Mouse (Mus musculus): ENCODE measurements around the gene Tectb. TPM values are rescaled to one million over a fixed set of nuclear protein-coding genes. Genes with fewer than 3 reads are reported as not detected.

Tectb gene
- polyA plus RNA-seq, 2 experiments: 0.01 to 0.23 TPM

DNA sequence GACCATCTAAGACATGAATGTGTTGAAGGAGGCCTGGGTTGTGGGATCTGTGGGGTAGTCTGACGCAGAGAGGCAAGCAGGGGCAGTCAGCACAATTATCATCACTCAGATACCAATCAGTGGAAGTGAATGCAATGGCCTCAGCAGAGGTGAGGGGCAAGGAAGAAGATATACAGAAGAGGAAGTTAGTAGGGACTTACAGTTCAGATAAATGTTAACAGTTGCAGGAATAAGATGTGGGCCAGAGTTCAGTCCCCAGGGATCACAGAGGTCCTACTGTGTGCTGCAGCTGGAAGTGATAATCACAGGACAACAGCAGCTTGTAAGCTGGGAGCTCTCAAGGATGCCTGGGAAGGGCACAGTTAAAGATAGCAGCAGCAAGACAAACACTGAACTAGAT is 16.4 kb upstream of the Tectb start:
- no peak for ATAC-seq (ENCODE audit: insufficient read depth)
- H3K36me3 ChIP-seq (replicated peaks; ENCODE audit: control insufficient read depth, insufficient read depth, low read depth): no peaks in the 10 kb centered on the region
- WGBS (ENCODE audit: insufficient replicate concordance): 24% methylated on average over 1 of the region's 1 CpGs
- no peak overlapping the region for H3K9ac ChIP-seq (replicated peaks)
- H3K9me3 ChIP-seq (ENCODE audit: control insufficient read depth, low read length): no peaks in the 10 kb centered on the region
- H3K4me1 ChIP-seq (replicated peaks; ENCODE audit: control insufficient read depth in 2 of 2, insufficient read depth in 2 of 2, low read length in 1 of 2): peaks cover 0 to 3% of the 10 kb centered on the region in 2 experiments; a peak in 1 of 4 replicates
- TF ChIP-seq CTCF (IDR thresholded peaks at IDR 0.05; ENCODE audit: low read depth): no peak
- no peak for TF ChIP-seq EP300 (IDR thresholded peaks at IDR 0.05; ENCODE audit: low read depth)
- H3K4me3 ChIP-seq (ENCODE audit: insufficient read depth in 1 of 2, low read depth in 2 of 2, low read length in 2 of 2): no peak overlapping the region
- DNase-seq (ENCODE audit: low read depth in 3 of 3, low spot score in 3 of 3): no peak
- no peaks in the 10 kb centered on the region for H3K27me3 ChIP-seq (ENCODE audit: control insufficient read depth, insufficient read depth, low read length)
- H3K27ac ChIP-seq: no peak overlapping the region
- no peak overlapping the region for H3K4me2 ChIP-seq (ENCODE audit: low read depth)

DNA sequence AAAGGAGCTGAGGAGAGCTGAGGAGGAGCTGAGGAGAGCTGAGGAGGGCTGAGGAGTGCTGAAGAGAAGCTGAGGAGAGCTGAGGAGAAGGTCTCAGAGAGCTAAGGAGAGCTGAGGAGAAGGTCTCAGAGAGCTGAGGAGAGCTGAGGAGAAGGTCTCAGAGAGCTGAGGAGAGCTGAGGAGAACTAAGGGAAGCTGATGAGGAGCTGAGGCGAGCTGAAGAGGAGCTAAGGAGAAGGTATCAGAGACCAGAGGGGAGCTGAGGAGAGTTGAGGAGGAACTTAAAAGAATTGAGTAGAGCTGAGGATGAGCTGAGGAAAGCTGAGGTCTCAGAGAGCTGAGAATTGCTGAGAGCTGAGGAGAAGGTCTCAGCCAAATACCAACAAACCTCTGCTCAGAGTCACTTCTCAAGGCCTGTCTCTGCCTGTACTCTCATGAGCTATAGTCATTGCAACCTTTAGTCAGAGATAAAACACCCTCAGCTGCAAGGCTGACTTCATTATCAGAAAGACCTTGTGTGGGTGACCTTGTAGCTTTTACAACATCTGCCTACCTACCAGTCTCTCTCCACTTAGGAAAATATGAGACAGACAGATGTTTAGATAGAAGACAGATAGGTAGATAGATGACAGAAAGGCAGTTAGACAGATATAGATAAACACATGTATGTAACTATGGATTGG is 15.2 kb upstream of the Tectb start:
- Histone ChIP-seq H3K4me3 (ENCODE audit: insufficient read depth in 1 of 2, low read depth in 2 of 2, low read length in 2 of 2) (no peak overlapping the region), H3K36me3 (replicated peaks; ENCODE audit: control insufficient read depth, insufficient read depth, low read depth) (no peaks in the 10 kb centered on the region), H3K4me2 (ENCODE audit: low read depth) (no peak overlapping the region), H3K27me3 (ENCODE audit: control insufficient read depth, insufficient read depth, low read length) (no peaks in the 10 kb centered on the region), H3K4me1 (replicated peaks; ENCODE audit: control insufficient read depth in 2 of 2, insufficient read depth in 2 of 2, low read length in 1 of 2) (peaks cover 0 to 3% of the 10 kb centered on the region in 2 experiments; a peak in 1 of 4 replicates), H3K9me3 (ENCODE audit: control insufficient read depth, low read length) (no peaks in the 10 kb centered on the region; the same call in 1 of the 2 replicates), H3K27ac (no peak overlapping the region), H3K9ac (replicated peaks) (no peak overlapping the region)
- ATAC-seq (ENCODE audit: insufficient read depth) (no peak), DNase-seq (ENCODE audit: low read depth in 3 of 3, low spot score in 3 of 3) (no peak)
- 47% methylated on average over 1 of the region's 1 CpGs for WGBS (ENCODE audit: insufficient replicate concordance)
- TF ChIP-seq EP300 (IDR thresholded peaks at IDR 0.05; ENCODE audit: low read depth): no peak
- no peak for TF ChIP-seq CTCF (IDR thresholded peaks at IDR 0.05; ENCODE audit: low read depth)

- Histone ChIP-seq H3K27ac (no peak overlapping the region), H3K4me2 (ENCODE audit: low read depth) (no peak overlapping the region), H3K36me3 (replicated peaks; ENCODE audit: control insufficient read depth, insufficient read depth, low read depth) (no peaks in the 10 kb centered on the region), H3K4me1 (replicated peaks; ENCODE audit: control insufficient read depth in 2 of 2, insufficient read depth in 2 of 2, low read length in 1 of 2) (peaks cover 0 to 3% of the 10 kb centered on the region in 2 experiments; a peak in 1 of 4 replicates), H3K9ac (replicated peaks) (no peak overlapping the region), H3K9me3 (ENCODE audit: control insufficient read depth, low read length) (no peaks in the 10 kb centered on the region; the same call in 1 of the 2 replicates), H3K4me3 (ENCODE audit: insufficient read depth in 1 of 2, low read depth in 2 of 2, low read length in 2 of 2) (no peak overlapping the region), H3K27me3 (ENCODE audit: control insufficient read depth, insufficient read depth, low read length) (no peaks in the 10 kb centered on the region)
- WGBS (ENCODE audit: insufficient replicate concordance): 56% methylated on average over 4 of the region's 4 CpGs
- DNase-seq (ENCODE audit: low read depth in 3 of 3, low spot score in 3 of 3) (no peak), ATAC-seq (ENCODE audit: insufficient read depth) (no peak)
- no peak for TF ChIP-seq EP300 (IDR thresholded peaks at IDR 0.05; ENCODE audit: low read depth)
- TF ChIP-seq CTCF (IDR thresholded peaks at IDR 0.05; ENCODE audit: low read depth): no peak
Measured at GRCm38 (mm10) chr19:55165954-55166353, 14.6 kb upstream of the Tectb start.

DNA sequence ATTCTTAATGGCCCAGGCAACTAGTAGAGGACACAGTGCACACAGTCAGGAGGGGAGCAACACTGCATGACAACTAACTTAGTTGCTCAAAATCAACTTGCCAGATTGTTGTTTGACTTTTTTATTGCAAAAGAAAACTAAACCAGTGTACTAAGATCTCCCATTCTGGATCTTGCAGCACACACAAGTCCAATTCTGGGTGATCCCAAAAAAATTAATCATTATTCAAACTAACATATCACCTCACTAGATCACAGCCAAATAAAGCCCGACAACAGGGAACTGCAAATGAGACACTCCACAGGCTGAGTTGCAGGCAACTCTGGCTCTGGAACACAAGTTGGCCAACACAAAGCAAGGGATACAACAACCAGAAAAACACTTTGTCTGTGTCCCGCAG is 13.8 kb upstream of the Tectb start:
- 56% methylated on average over 2 of the region's 2 CpGs for WGBS (ENCODE audit: insufficient replicate concordance)
- TF ChIP-seq CTCF (IDR thresholded peaks at IDR 0.05; ENCODE audit: low read depth) (no peak), EP300 (IDR thresholded peaks at IDR 0.05; ENCODE audit: low read depth) (no peak)
- DNase-seq (ENCODE audit: low read depth in 3 of 3, low spot score in 3 of 3) (no peak), ATAC-seq (ENCODE audit: insufficient read depth) (no peak)
- H3K36me3 ChIP-seq (replicated peaks; ENCODE audit: control insufficient read depth, insufficient read depth, low read depth): no peaks in the 10 kb centered on the region
- H3K4me1 ChIP-seq (replicated peaks; ENCODE audit: control insufficient read depth in 2 of 2, insufficient read depth in 2 of 2, low read length in 1 of 2): peaks cover 0 to 3% of the 10 kb centered on the region in 2 experiments; a peak in 1 of 4 replicates
- H3K9ac ChIP-seq (replicated peaks): no peak overlapping the region
- no peak overlapping the region for H3K27ac ChIP-seq
- no peak overlapping the region for H3K4me3 ChIP-seq (ENCODE audit: insufficient read depth in 1 of 2, low read depth in 2 of 2, low read length in 2 of 2)
- no peaks in the 10 kb centered on the region; the same call in 1 of the 2 replicates for H3K9me3 ChIP-seq (ENCODE audit: control insufficient read depth, low read length)
- H3K27me3 ChIP-seq (ENCODE audit: control insufficient read depth, insufficient read depth, low read length): no peaks in the 10 kb centered on the region
- no peak overlapping the region for H3K4me2 ChIP-seq (ENCODE audit: low read depth)

DNA sequence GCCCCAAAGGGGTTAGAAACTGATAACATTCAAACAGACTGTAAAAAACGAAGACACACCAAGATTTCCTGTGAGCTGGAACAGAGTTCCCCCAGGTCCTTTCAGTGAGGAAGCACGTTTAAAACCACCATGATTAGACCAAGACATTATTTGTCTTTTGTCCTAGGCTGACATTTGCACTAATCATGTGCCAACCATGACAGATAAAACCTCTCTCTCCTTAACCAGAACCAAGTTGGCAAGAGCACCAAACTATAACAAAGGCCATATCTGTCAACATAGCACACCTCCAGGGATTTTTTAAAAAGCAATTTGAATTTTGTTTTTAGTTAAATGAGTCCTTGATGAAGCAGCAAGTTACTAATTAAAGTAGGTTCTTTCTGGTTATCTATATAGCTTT is 12.8 kb upstream of the Tectb start:
- Histone ChIP-seq H3K4me3 (ENCODE audit: insufficient read depth in 1 of 2, low read depth in 2 of 2, low read length in 2 of 2) (no peak overlapping the region), H3K36me3 (replicated peaks; ENCODE audit: control insufficient read depth, insufficient read depth, low read depth) (no peaks in the 10 kb centered on the region), H3K9me3 (ENCODE audit: control insufficient read depth, low read length) (no peaks in the 10 kb centered on the region; the same call in 1 of the 2 replicates), H3K9ac (replicated peaks) (no peak overlapping the region), H3K27ac (no peak overlapping the region), H3K4me1 (replicated peaks; ENCODE audit: control insufficient read depth in 2 of 2, insufficient read depth in 2 of 2, low read length in 1 of 2) (peaks cover 0 to 3% of the 10 kb centered on the region in 2 experiments; a peak in 1 of 4 replicates), H3K4me2 (ENCODE audit: low read depth) (no peak overlapping the region), H3K27me3 (ENCODE audit: control insufficient read depth, insufficient read depth, low read length) (no peaks in the 10 kb centered on the region)
- ATAC-seq (ENCODE audit: insufficient read depth) (no peak), DNase-seq (ENCODE audit: low read depth in 3 of 3, low spot score in 3 of 3) (no peak)
- WGBS (ENCODE audit: insufficient replicate concordance): 20% methylated on average over 2 of the region's 2 CpGs
- TF ChIP-seq EP300 (IDR thresholded peaks at IDR 0.05; ENCODE audit: low read depth) (no peak), CTCF (IDR thresholded peaks at IDR 0.05; ENCODE audit: low read depth) (no peak)

All from liver, embryonic 14.5 days (tissue).